Mouse (Mus musculus) limb, embryonic 13.5 days (tissue): ENCODE results near the gene Ahcyl2. TPM values are rescaled to one million over a fixed set of nuclear protein-coding genes. Genes with fewer than 3 reads are reported as not detected.
A peak's percentile ranks its signal among the peaks of the same experiment; 100 is the strongest.

Experiments
- ATAC-seq: fragments of 200-750 bp; cut with Nextera tagmentation; 2 replicates; pipeline ENCODE4 v1.8.0; 2017; ENCODE audit warnings: low read depth, moderate number of reproducible peaks, moderate TSS enrichment; ENCODE audit not compliant: low FRiP score
- H3K27ac ChIP-seq: fragments of 300-500 bp; sonication (generic); 2 replicates; pipeline ENCODE4 v1.5.1; 2015; ENCODE audit warnings: inconsistent platforms, mild to moderate bottlenecking, moderate library complexity
- H3K27me3 ChIP-seq: fragments of 300-500 bp; sonication (generic); 2 replicates; pipeline ENCODE4 v1.6.1; 2015; ENCODE audit warnings: mild to moderate bottlenecking, inconsistent platforms
- H3K36me3 ChIP-seq: fragments of 300-500 bp; sonication (generic); 2 replicates; pipeline ENCODE4 v1.6.1; 2015; ENCODE audit warnings: inconsistent platforms, mild to moderate bottlenecking, moderate library complexity
- H3K4me1 ChIP-seq: fragments of 300-500 bp; sonication (generic); 2 replicates; pipeline ENCODE4 v1.6.1; 2015; ENCODE audit warnings: inconsistent platforms
- H3K4me2 ChIP-seq: fragments of 300-500 bp; sonication (generic); replicated peaks from 2 replicates; pipeline ENCODE4 v1.6.1; 2015; ENCODE audit warnings: inconsistent platforms, mild to moderate bottlenecking, moderate library complexity
- H3K4me3 ChIP-seq: fragments of 300-500 bp; sonication (generic); 2 replicates; pipeline ENCODE4 v1.5.1; 2015; ENCODE audit warnings: moderate library complexity, mild to moderate bottlenecking, inconsistent platforms
- H3K9ac ChIP-seq: fragments of 300-500 bp; sonication (generic); 2 replicates; pipeline ENCODE4 v1.6.1; 2015; ENCODE audit warnings: mild to moderate bottlenecking, inconsistent platforms
- H3K9me3 ChIP-seq: fragments of 300-500 bp; sonication (generic); 2 replicates; pipeline ENCODE4 v1.6.1; 2016; ENCODE audit warnings: inconsistent platforms
- WGBS: fragments of 180-500 bp; shearing (Covaris S2); methylation state at CpG from one replicate; pipeline ENCODE4 v1.1.7; 2015; 5-methylcytosine and 5-hydroxymethylcytosine counted together
- polyA plus RNA-seq: library from polyadenylated mRNA; unstranded; fragments of >200 nt; fragmentation: Nextera tagmentation; extraction: Ambion mirVana; gene quantifications from 2 replicates; pipeline ENCODE4 v1.2.1, GENCODE M21; 2015

Ahcyl2 gene
- polyA plus RNA-seq, 1 experiment from 2014 or later, result 20.2 TPM

DNA sequence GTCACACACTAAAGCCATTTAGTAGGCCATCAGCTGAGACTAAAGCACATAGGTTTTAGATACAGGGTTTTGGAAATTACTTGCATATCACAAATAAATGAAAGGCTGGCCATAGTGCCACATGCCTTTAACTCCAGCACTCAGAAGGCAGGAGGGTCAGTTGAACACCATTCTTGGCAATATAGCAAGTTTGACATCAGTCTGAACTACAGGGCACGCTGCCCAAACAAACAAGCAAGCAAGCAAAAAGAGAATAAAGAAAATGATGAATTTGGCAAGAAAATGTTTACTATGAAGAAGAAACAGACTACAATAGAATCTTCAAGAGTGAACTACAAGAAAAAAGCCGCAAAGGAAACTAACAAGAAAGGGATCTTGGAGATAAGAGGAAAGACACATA, 73.7 kb downstream of the Ahcyl2 start:
- Histone ChIP-seq H3K9me3 (no peaks in the 10 kb centered on the region), H3K4me2 (no peak overlapping the region), H3K4me3 (no peak overlapping the region), H3K9ac (no peak overlapping the region), H3K27me3 (no peaks in the 10 kb centered on the region), H3K27ac (no peak overlapping the region), H3K4me1 (no peaks in the 10 kb centered on the region), H3K36me3 (no peaks in the 10 kb centered on the region)
- 87% methylated on average over 2 of the region's 2 CpGs for WGBS
- ATAC-seq, result no peak

- Histone ChIP-seq H3K4me2 (no peak overlapping the region), H3K27me3 (no peaks in the 10 kb centered on the region), H3K9ac (no peak overlapping the region), H3K4me3 (no peak overlapping the region), H3K36me3 (no peaks in the 10 kb centered on the region), H3K27ac (no peak overlapping the region), H3K9me3 (no peaks in the 10 kb centered on the region), H3K4me1 (no peaks in the 10 kb centered on the region)
- WGBS, result 80% methylated on average over 5 of the region's 5 CpGs
- no peak for ATAC-seq
Observed at GRCm38 (mm10) chr6:29847643-29848166, 79.9 kb downstream of the Ahcyl2 start.

DNA sequence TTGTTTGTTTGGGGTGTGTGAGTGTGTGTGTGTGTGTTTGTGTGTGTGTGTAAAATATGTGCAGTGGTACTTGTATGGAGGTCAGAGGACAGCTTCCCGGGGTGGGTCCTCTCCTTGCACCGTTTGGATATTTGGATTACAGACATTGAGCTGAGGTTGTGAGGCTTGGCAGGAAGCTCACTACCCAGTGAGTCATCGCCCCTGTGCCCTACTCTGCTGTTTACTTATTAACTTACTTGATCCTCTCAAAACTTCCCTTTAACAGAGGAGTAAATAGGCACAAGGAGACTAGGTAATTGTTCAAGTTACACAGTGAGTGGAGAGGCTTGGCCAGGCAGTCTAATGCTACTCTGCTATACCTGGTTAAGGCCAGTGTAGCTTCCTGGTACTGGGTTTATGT, 81.0 kb downstream of the Ahcyl2 start:
- Histone ChIP-seq H3K9ac (no peak overlapping the region), H3K4me2 (no peak overlapping the region), H3K36me3 (no peaks in the 10 kb centered on the region), H3K9me3 (no peaks in the 10 kb centered on the region), H3K27ac (no peak overlapping the region), H3K27me3 (no peaks in the 10 kb centered on the region), H3K4me1 (peaks cover 6% of the 10 kb centered on the region; the same call in 1 of the 2 replicates), H3K4me3 (no peak overlapping the region)
- no peak for ATAC-seq
- 88% methylated on average over 3 of the region's 3 CpGs for WGBS

- 83% methylated on average over 1 of the region's 1 CpGs for WGBS
- Histone ChIP-seq H3K27me3 (no peaks in the 10 kb centered on the region), H3K4me3 (no peak overlapping the region), H3K9ac (no peak overlapping the region), H3K36me3 (no peaks in the 10 kb centered on the region), H3K27ac (no peak overlapping the region), H3K9me3 (no peaks in the 10 kb centered on the region), H3K4me2 (no peak overlapping the region), H3K4me1 (peaks cover 9% of the 10 kb centered on the region; the same call in 1 of the 2 replicates)
- no peak for ATAC-seq
Observed at GRCm38 (mm10) chr6:29850096-29850495, 82.3 kb downstream of the Ahcyl2 start.

- WGBS, result 59% methylated on average over 2 of the region's 2 CpGs
- H3K4me2 ChIP-seq, result no peak overlapping the region
- no peak for ATAC-seq
- H3K4me1 ChIP-seq, result peaks cover 9% of the 10 kb centered on the region; the same call in 1 of the 2 replicates
- no peak overlapping the region for H3K9ac ChIP-seq
- no peaks in the 10 kb centered on the region for H3K27me3 ChIP-seq
- H3K4me3 ChIP-seq, result no peak overlapping the region
- no peaks in the 10 kb centered on the region for H3K9me3 ChIP-seq
- no peak overlapping the region for H3K27ac ChIP-seq
- no peaks in the 10 kb centered on the region for H3K36me3 ChIP-seq
Observed at GRCm38 (mm10) chr6:29850747-29851146, 82.9 kb downstream of the Ahcyl2 start.

DNA sequence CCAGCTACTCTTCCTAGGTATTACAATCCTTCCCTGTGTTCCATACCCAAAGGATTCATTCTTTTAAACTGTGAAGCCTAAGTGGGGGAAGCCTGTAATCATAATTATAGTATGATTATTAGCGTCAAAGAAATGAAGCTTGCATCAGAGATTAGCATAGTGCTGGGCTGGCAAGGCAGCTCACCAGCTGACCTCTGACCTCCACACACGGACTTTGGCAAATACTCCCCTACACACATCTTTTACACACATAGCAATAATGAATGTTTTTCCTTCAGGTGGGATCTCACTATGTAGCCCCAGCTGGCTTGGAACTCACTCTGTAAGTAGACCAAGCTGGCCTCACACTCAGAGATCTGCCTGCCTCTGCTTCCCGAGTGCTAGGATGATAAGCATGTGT, 84.1 kb downstream of the Ahcyl2 start:
- Histone ChIP-seq H3K36me3 (no peaks in the 10 kb centered on the region), H3K9me3 (no peaks in the 10 kb centered on the region), H3K4me1 (peaks cover 13% of the 10 kb centered on the region; the same call in 1 of the 2 replicates), H3K27ac (no peak overlapping the region), H3K4me2 (no peak overlapping the region), H3K27me3 (no peaks in the 10 kb centered on the region), H3K4me3 (no peak overlapping the region), H3K9ac (no peak overlapping the region)
- 86% methylated on average over 3 of the region's 3 CpGs for WGBS
- no peak for ATAC-seq

GRCm38 (mm10) chr6:29853213-29853899, 85.5 kb downstream of the Ahcyl2 start:
- Histone ChIP-seq H3K4me3 (peak overlapping the region; percentile 24; the same call in 1 of the 2 replicates), H3K27ac (no peak overlapping the region), H3K4me2 (peak overlapping the region; percentile 56), H3K9me3 (no peaks in the 10 kb centered on the region), H3K27me3 (no peaks in the 10 kb centered on the region), H3K36me3 (no peaks in the 10 kb centered on the region), H3K9ac (no peak overlapping the region), H3K4me1 (peaks cover 14% of the 10 kb centered on the region)
- 30% methylated on average over 12 of the region's 12 CpGs for WGBS
- peak; percentile 57 for ATAC-seq

GRCm38 (mm10) chr6:29853900-29854390, 86.1 kb downstream of the Ahcyl2 start:
- H3K4me2 ChIP-seq, result peak overlapping the region; percentile 56
- H3K4me3 ChIP-seq, result no peak overlapping the region
- H3K4me1 ChIP-seq, result peaks cover 20% of the 10 kb centered on the region
- H3K27me3 ChIP-seq, result no peaks in the 10 kb centered on the region
- 86% methylated on average over 6 of the region's 6 CpGs for WGBS
- no peaks in the 10 kb centered on the region for H3K36me3 ChIP-seq
- no peak overlapping the region for H3K9ac ChIP-seq
- no peak overlapping the region for H3K27ac ChIP-seq
- no peaks in the 10 kb centered on the region for H3K9me3 ChIP-seq
- ATAC-seq, result no peak

DNA sequence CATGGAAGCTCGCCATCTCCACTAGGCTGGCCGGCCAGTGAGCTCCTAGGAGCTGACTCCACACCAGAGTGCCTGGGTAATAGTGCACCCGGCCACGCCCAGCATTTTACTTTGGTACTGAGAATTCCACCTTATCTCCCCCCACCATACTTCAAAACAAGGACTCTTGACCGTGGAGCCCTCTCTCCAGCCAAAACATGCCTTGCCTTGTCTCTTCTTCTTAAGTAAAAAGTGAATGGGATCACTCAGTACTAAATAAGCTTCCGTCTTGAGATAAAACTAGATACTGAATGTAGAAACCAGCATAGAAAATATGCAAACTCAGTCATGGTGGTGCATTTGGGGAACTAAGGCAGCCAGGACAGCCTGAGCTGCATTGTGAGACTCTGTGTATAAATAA, 90.8 kb downstream of the Ahcyl2 start:
- H3K4me1 ChIP-seq, result peaks cover 30% of the 10 kb centered on the region
- peaks cover 7% of the 10 kb centered on the region for H3K36me3 ChIP-seq
- H3K9me3 ChIP-seq, result no peaks in the 10 kb centered on the region
- 66% methylated on average over 6 of the region's 6 CpGs for WGBS
- H3K9ac ChIP-seq, result no peak overlapping the region
- H3K27ac ChIP-seq, result no peak overlapping the region
- H3K4me3 ChIP-seq, result no peak overlapping the region
- no peak for ATAC-seq
- no peak overlapping the region for H3K4me2 ChIP-seq
- no peaks in the 10 kb centered on the region for H3K27me3 ChIP-seq

DNA sequence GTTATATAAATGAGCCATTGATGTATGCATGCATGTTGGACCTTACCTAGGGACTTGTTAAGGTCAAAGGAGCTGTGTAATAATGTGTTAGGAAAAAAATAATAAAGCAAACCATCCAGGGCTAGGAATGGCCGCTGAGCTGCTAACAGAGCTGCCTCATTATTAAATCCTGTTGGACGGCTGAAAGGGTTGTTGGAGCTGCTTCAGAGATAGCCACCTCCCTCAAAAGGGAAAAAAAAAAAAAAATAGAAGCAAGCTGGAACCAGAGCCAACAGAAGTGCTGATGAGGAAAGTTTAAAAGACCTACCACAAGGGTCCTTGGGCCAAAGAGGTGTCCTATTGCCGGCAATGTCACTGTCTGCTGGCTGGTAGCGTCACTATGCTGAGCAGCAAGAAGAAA, 91.5 kb downstream of the Ahcyl2 start:
- Histone ChIP-seq H3K9ac (no peak overlapping the region), H3K27me3 (no peaks in the 10 kb centered on the region), H3K9me3 (no peaks in the 10 kb centered on the region), H3K36me3 (peaks cover 7% of the 10 kb centered on the region), H3K4me2 (peak overlapping the region; percentile 22; the same call in 1 of the 2 replicates), H3K27ac (peak overlapping the region; percentile 49; the same call in 1 of the 2 replicates), H3K4me1 (peaks cover 25% of the 10 kb centered on the region), H3K4me3 (no peak overlapping the region)
- peak; percentile 64; the same call in 1 of the 2 replicates for ATAC-seq
- 31% methylated on average over 4 of the region's 4 CpGs for WGBS

GRCm38 (mm10) chr6:29860238-29860637, 92.4 kb downstream of the Ahcyl2 start:
- H3K4me2 ChIP-seq, result peak overlapping the region; percentile 22; the same call in 1 of the 2 replicates
- H3K27me3 ChIP-seq, result no peaks in the 10 kb centered on the region
- H3K27ac ChIP-seq, result no peak overlapping the region
- H3K9ac ChIP-seq, result no peak overlapping the region
- peaks cover 25% of the 10 kb centered on the region for H3K4me1 ChIP-seq
- peaks cover 7% of the 10 kb centered on the region for H3K36me3 ChIP-seq
- no peak overlapping the region for H3K4me3 ChIP-seq
- no peaks in the 10 kb centered on the region for H3K9me3 ChIP-seq
- WGBS, result 80% methylated on average over 3 of the region's 3 CpGs
- peak; percentile 64; the same call in 1 of the 2 replicates for ATAC-seq

DNA sequence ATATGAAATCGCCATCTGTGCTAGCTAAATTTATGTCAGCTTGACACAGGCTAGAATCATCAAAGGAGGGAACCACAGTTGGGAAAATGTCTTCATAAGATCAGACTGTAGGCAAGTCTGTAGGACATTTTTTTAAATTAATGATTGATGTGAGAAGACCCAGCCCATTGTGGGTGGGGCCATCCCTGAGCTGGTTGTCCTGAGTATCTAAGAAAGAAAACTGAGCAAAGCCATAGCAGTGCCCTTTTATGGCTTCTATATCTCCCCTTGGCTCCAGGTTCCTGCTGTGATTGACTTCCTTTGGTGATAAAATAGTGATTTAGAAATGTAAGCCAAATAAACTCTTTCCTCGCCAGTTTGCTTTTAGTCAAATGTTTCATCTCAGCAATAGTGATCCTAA, 97.1 kb downstream of the Ahcyl2 start:
- Histone ChIP-seq H3K9me3 (no peaks in the 10 kb centered on the region), H3K4me1 (peaks cover 6% of the 10 kb centered on the region; the same call in 1 of the 2 replicates), H3K27me3 (no peaks in the 10 kb centered on the region), H3K4me2 (no peak overlapping the region), H3K27ac (no peak overlapping the region), H3K9ac (no peak overlapping the region), H3K36me3 (peaks cover 7% of the 10 kb centered on the region), H3K4me3 (no peak overlapping the region)
- ATAC-seq, result no peak
- 80% methylated on average over 2 of the region's 2 CpGs for WGBS
